Mouse (Mus musculus) urinary bladder, postnatal 4 days (tissue): Measurements from ENCODE around the gene Polr2l.

Experiments used
- DNase-seq, 2 experiments: peaks; one replicate each; pipeline ENCODE4 v3.0.0; 2021 to 2022; ENCODE audit warnings: low spot score in 2 of 2

Polr2l gene

GRCm38 (mm10) chr7:141475011-141475804 is at the start of gene Polr2l, which contains the start of gene Tspan4:
Gene Polr2l, minus strand, starts transcription at chr7:141475132.
Gene Tspan4, plus strand, starts transcription at chr7:141475240.
- peak; percentile 78 to 82 for DNase-seq

- DNase-seq = no peak
Observed at GRCm38 (mm10) chr7:141524271-141524670, 49.3 kb upstream of the Polr2l start.

GRCm38 (mm10) chr7:141523007-141523406 is 48.1 kb upstream of the Polr2l start:
- no peak for DNase-seq

- DNase-seq = no peak
Observed at GRCm38 (mm10) chr7:141519795-141520194, 44.9 kb upstream of the Polr2l start.

GRCm38 (mm10) chr7:141518926-141519325 is 44.0 kb upstream of the Polr2l start:
- DNase-seq = no peak

GRCm38 (mm10) chr7:141518296-141518695 is 43.4 kb upstream of the Polr2l start:
- DNase-seq = no peak

GRCm38 (mm10) chr7:141517638-141518037 is 42.7 kb upstream of the Polr2l start:
- DNase-seq = no peak

GRCm38 (mm10) chr7:141510681-141511191 is 35.8 kb upstream of the Polr2l start:
- DNase-seq = no peak

GRCm38 (mm10) chr7:141510196-141510595 is 35.3 kb upstream of the Polr2l start:
- DNase-seq = no peak

GRCm38 (mm10) chr7:141508160-141508559 is 33.2 kb upstream of the Polr2l start:
- DNase-seq = no peak

GRCm38 (mm10) chr7:141506278-141506677 is 31.3 kb upstream of the Polr2l start:
- no peak for DNase-seq

GRCm38 (mm10) chr7:141502556-141502905 is 27.6 kb upstream of the Polr2l start:
- DNase-seq = no peak

- DNase-seq = no peak
Observed at GRCm38 (mm10) chr7:141501820-141502555, 27.1 kb upstream of the Polr2l start.

- no peak for DNase-seq
Observed at GRCm38 (mm10) chr7:141497600-141497999, 22.7 kb upstream of the Polr2l start.

- DNase-seq = no peak
Observed at GRCm38 (mm10) chr7:141495940-141496339, 21.0 kb upstream of the Polr2l start.

- DNase-seq = no peak
Observed at GRCm38 (mm10) chr7:141495379-141495778, 20.4 kb upstream of the Polr2l start.

- DNase-seq = no peak
Observed at GRCm38 (mm10) chr7:141493729-141494128, 18.8 kb upstream of the Polr2l start.

GRCm38 (mm10) chr7:141492738-141493137 is 17.8 kb upstream of the Polr2l start:
- no peak for DNase-seq

- DNase-seq = no peak
Observed at GRCm38 (mm10) chr7:141491151-141491550, 16.2 kb upstream of the Polr2l start.

GRCm38 (mm10) chr7:141487141-141487540 is 12.2 kb upstream of the Polr2l start:
- no peak for DNase-seq

- no peak for DNase-seq
Observed at GRCm38 (mm10) chr7:141486239-141486638, 11.3 kb upstream of the Polr2l start.

- DNase-seq = no peak
Observed at GRCm38 (mm10) chr7:141485606-141486005, 10.7 kb upstream of the Polr2l start.

- DNase-seq = no peak
Observed at GRCm38 (mm10) chr7:141485186-141485585, 10.3 kb upstream of the Polr2l start.
